8 mouse cellular contexts compared by ENCODE assay signal in genomic region chr7:67445203-67446041, GRCm38 (mm10).
DNase-seq lines count a peak whose midpoint lies in the region; ATAC-seq lines count a peak whose summit lies in the region.

No protein-coding gene starts in this region.

- H3K9ac ChIP-seq in heart, embryonic 15.5 days, result 0 out of 2 replicates have a peak overlapping the region, but pooled peaks have one; percentile 20
- no peak overlapping the region for H3K9ac ChIP-seq in liver, embryonic 15.5 days

- no peaks in the 10 kb centered on the region for H3K9me3 ChIP-seq in heart, embryonic 15.5 days (replicated peaks)
- H3K9me3 ChIP-seq in liver, embryonic 15.5 days (replicated peaks), result no peaks in the 10 kb centered on the region

- ATAC-seq in common myeloid progenitor, adult 5-6 weeks (replicated peaks; ENCODE audit: low read depth, poor library complexity, severe bottlenecking), result peak; percentile 57
- ATAC-seq in heart, embryonic 15.5 days (replicated peaks; ENCODE audit: insufficient number of reproducible peaks, insufficient read depth, low FRiP score, low read depth), result no peak; the same call in 1 of the 2 replicates
- peak; percentile 64; the same call in 1 of the 2 replicates for ATAC-seq in liver, embryonic 15.5 days (ENCODE audit: insufficient read depth)

- no peaks in the 10 kb centered on the region for H3K27me3 ChIP-seq in heart, embryonic 15.5 days
- H3K27me3 ChIP-seq in liver, embryonic 15.5 days, result no peaks in the 10 kb centered on the region

- no peak overlapping the region for H3K4me3 ChIP-seq in heart, embryonic 15.5 days
- H3K4me3 ChIP-seq in liver, embryonic 15.5 days (replicated peaks), result no peak overlapping the region

- intact Hi-C loops in left cerebral cortex, postnatal 25 days (cut with DNase I), result loop anchor here (2.0 kb wide), 1 partner anchor 73 kb away; the partner anchor contains the start of gene Mef2a

- no peaks in the 10 kb centered on the region for H3K36me3 ChIP-seq in heart, embryonic 15.5 days
- H3K36me3 ChIP-seq in liver, embryonic 15.5 days (replicated peaks), result no peaks in the 10 kb centered on the region

- peak; percentile 45 to 72 for DNase-seq in left cerebral cortex, postnatal 25 days (ENCODE audit: low spot score in 2 of 2)
- no peak for DNase-seq in left cerebral cortex, adult 11 months (ENCODE audit: low spot score)
- peak; percentile 31 for DNase-seq in right cerebral cortex, postnatal 25 days
- no peak for DNase-seq in cerebellum, adult 9-10 months
- DNase-seq in ovary, postnatal 36 days (ENCODE audit: low spot score), result no peak

- peak overlapping the region; percentile 1; the same call in 1 of the 2 replicates for H3K4me2 ChIP-seq in heart, embryonic 15.5 days
- H3K4me2 ChIP-seq in liver, embryonic 15.5 days, result no peak overlapping the region

- H3K27ac ChIP-seq in heart, embryonic 15.5 days, result peak overlapping the region; percentile 86
- H3K27ac ChIP-seq in liver, embryonic 15.5 days (replicated peaks), result peak overlapping the region; percentile 41; the same call in 1 of the 2 replicates

- WGBS in heart, embryonic 15.5 days, result 23% methylated on average over 12 of the region's 12 CpGs
- WGBS in liver, embryonic 15.5 days (ENCODE audit: insufficient replicate concordance), result 12% methylated on average over 12 of the region's 12 CpGs

- peaks cover 48% of the 10 kb centered on the region for H3K4me1 ChIP-seq in heart, embryonic 15.5 days (replicated peaks)
- 0 out of 2 replicates have a peak, but pooled peaks cover 16% of the 10 kb centered on the region for H3K4me1 ChIP-seq in liver, embryonic 15.5 days (replicated peaks)

Comparison
In these comparisons a context has a peak if more than half of its experiments do, and no peak if none do; other contexts are left out.
1. DNase-seq: peak in left cerebral cortex, postnatal 25 days (2 of 2) and right cerebral cortex, postnatal 25 days (single experiment); none in left cerebral cortex, adult 11 months (single experiment), cerebellum, adult 9-10 months (single experiment) and ovary, postnatal 36 days (single experiment).